Mouse (Mus musculus) myocyte (in vitro differentiated cells): ENCODE measurements around the gene Gcnt4.

Experiments
- CEBPB ChIP-seq: IDR thresholded peaks from 2 replicates; pipeline ENCODE4 v1.6.1; 2011; ENCODE audit warnings: mild to moderate bottlenecking, moderate library complexity; ENCODE audit not compliant: poor library complexity, insufficient read depth, severe bottlenecking
- E2F4 ChIP-seq: IDR thresholded peaks from one replicate; pipeline ENCODE4 v1.6.1; 2011; ENCODE audit warnings: mild to moderate bottlenecking, control low read depth, moderate library complexity; ENCODE audit not compliant: insufficient read depth
- MAX ChIP-seq: IDR thresholded peaks from one replicate; pipeline ENCODE4 v1.6.1; 2011; ENCODE audit warnings: low read depth, mild to moderate bottlenecking, control low read depth
- MYOD1 ChIP-seq, 3 experiments: IDR thresholded peaks; one replicate each; pipeline ENCODE4 v1.6.1; 2011; ENCODE audit warnings: control low read depth in 2 of 3, low read depth in 2 of 3, mild to moderate bottlenecking in 2 of 3, moderate library complexity in 1 of 3; ENCODE audit not compliant: insufficient read length in 2 of 3, control insufficient read depth in 1 of 3
- MYOG ChIP-seq, 3 experiments: IDR thresholded peaks; one replicate each; pipeline ENCODE4 v1.6.1; 2011; ENCODE audit warnings: control low read depth in 2 of 3, low read depth in 2 of 3, mild to moderate bottlenecking in 2 of 3; ENCODE audit not compliant: insufficient read length in 2 of 3, control insufficient read depth in 1 of 3, insufficient read depth in 1 of 3
- POLR2A ChIP-seq: IDR thresholded peaks from one replicate; pipeline ENCODE4 v1.6.1; 2011; ENCODE audit warnings: low read depth, mild to moderate bottlenecking, control low read depth, moderate library complexity; ENCODE audit not compliant: insufficient read length
- POLR2AphosphoS2 ChIP-seq: IDR thresholded peaks from one replicate; pipeline ENCODE4 v1.6.1; 2011; ENCODE audit warnings: low read depth, control low read depth; ENCODE audit not compliant: insufficient read length
- REST ChIP-seq: IDR thresholded peaks from one replicate; pipeline ENCODE4 v1.6.1; 2011; ENCODE audit warnings: mild to moderate bottlenecking, control low read depth, moderate library complexity; ENCODE audit not compliant: insufficient read depth, insufficient read length
- SRF ChIP-seq: IDR thresholded peaks from one replicate; pipeline ENCODE4 v1.6.1; 2011; ENCODE audit warnings: low read depth; ENCODE audit not compliant: control insufficient read depth, insufficient read length
- TCF12 ChIP-seq: IDR thresholded peaks from one replicate; pipeline ENCODE4 v1.6.1; 2011; ENCODE audit warnings: mild to moderate bottlenecking, control low read depth; ENCODE audit not compliant: poor library complexity, insufficient read depth, severe bottlenecking
- TCF3 ChIP-seq: IDR thresholded peaks from one replicate; pipeline ENCODE4 v1.6.1; 2011; ENCODE audit warnings: low read depth, control low read depth; ENCODE audit not compliant: insufficient read length
- USF1 ChIP-seq: IDR thresholded peaks from one replicate; pipeline ENCODE4 v1.6.1; 2011; ENCODE audit warnings: low read depth, mild to moderate bottlenecking, control low read depth, moderate library complexity

DNA sequence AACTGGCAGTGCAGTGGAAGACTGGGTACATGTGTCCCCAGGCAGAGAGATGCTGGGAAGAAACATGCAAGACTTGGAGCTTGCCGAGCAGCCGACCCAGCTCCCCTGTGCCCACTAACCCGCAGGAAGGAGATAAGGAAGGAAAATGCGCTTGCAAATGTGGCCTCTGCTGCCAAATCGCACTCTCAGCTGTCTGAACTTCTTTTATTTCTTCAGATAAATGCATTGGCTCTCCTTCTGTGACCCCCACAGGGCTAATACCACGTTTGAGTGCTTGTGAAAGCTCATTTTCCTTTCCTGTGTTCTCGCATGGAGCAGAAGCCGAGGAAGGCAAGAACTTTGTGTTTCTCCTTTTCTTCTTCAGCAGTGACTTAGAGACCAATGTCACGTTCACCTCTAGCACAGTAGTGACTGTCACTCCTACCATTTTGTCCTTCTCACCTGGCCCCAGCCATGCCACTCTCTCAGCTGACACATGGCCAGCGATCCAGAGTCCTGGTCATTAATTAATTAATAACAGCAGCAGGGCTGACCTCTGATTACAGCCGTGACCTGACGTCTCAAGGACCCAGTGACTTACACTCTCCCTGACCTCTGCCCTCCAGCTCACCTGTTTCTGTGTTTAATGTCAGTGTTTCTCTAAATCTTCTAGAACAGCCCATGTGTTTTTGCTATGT, 61.2 kb downstream of the Gcnt4 start:
- TF ChIP-seq POLR2A: no peak
- no peak for TF ChIP-seq USF1
- no peak for TF ChIP-seq REST
- TF ChIP-seq MAX: no peak
- TF ChIP-seq TCF3: no peak
- no peak for TF ChIP-seq E2F4
- no peak for TF ChIP-seq CEBPB
- TF ChIP-seq TCF12: no peak
- no peak for TF ChIP-seq POLR2AphosphoS2
- no peak for TF ChIP-seq MYOD1 (IDR thresholded peaks at IDR 0.05; ENCODE audit: control insufficient read depth in 1 of 3, insufficient read length in 2 of 3, low read depth in 2 of 3)
- TF ChIP-seq MYOG (IDR thresholded peaks at IDR 0.05; ENCODE audit: control insufficient read depth in 1 of 3, insufficient read depth in 1 of 3, insufficient read length in 2 of 3, low read depth in 2 of 3): no peak
- TF ChIP-seq SRF: no peak
